Mouse (Mus musculus): ENCODE measurements around the gene St6gal1. TPM values are rescaled to one million over a fixed set of nuclear protein-coding genes. Genes with fewer than 3 reads are reported as not detected.

The St6gal1 gene
- polyA plus RNA-seq, 1 experiment from 2014 or later: 21.0 TPM

- Histone ChIP-seq H3K4me1 (ENCODE audit: control insufficient read depth, insufficient read depth, low read length) (no peaks in the 10 kb centered on the region), H3K9ac (ENCODE audit: low read depth, low read length) (no peak overlapping the region), H3K4me2 (ENCODE audit: low read depth, low read length) (no peak overlapping the region), H3K9me3 (ENCODE audit: control insufficient read depth, low read length) (peaks cover 5% of the 10 kb centered on the region; the same call in 1 of the 2 replicates), H3K27ac (replicated peaks; ENCODE audit: low read depth, low read length) (no peak overlapping the region), H3K36me3 (ENCODE audit: control insufficient read depth, insufficient read depth, low read length) (peaks cover 2% of the 10 kb centered on the region; the same call in 1 of the 2 replicates), H3K4me3 (ENCODE audit: low read depth, low read length) (no peak overlapping the region), H3K27me3 (replicated peaks; ENCODE audit: control insufficient read depth, insufficient read depth, low read length) (no peaks in the 10 kb centered on the region)
- DNase-seq (ENCODE audit: low spot score): no peak
- ATAC-seq (ENCODE audit: low read depth): no peak
- 85% methylated on average over 6 of the region's 6 CpGs for WGBS
Observed at GRCm38 (mm10) chr16:23333875-23334551, 109.5 kb downstream of the St6gal1 start.

- Histone ChIP-seq H3K27me3 (replicated peaks; ENCODE audit: control insufficient read depth, insufficient read depth, low read length) (no peaks in the 10 kb centered on the region), H3K4me2 (ENCODE audit: low read depth, low read length) (no peak overlapping the region), H3K4me3 (ENCODE audit: low read depth, low read length) (no peak overlapping the region), H3K36me3 (ENCODE audit: control insufficient read depth, insufficient read depth, low read length) (0 out of 2 replicates have a peak, but pooled peaks cover 13% of the 10 kb centered on the region), H3K27ac (replicated peaks; ENCODE audit: low read depth, low read length) (no peak overlapping the region), H3K4me1 (ENCODE audit: control insufficient read depth, insufficient read depth, low read length) (no peaks in the 10 kb centered on the region), H3K9ac (ENCODE audit: low read depth, low read length) (no peak overlapping the region), H3K9me3 (ENCODE audit: control insufficient read depth, low read length) (peaks cover 5% of the 10 kb centered on the region; the same call in 1 of the 2 replicates)
- ATAC-seq (ENCODE audit: low read depth): no peak
- WGBS: 45% methylated on average over 4 of the region's 4 CpGs
- DNase-seq (ENCODE audit: low spot score): no peak
Observed at GRCm38 (mm10) chr16:23337317-23337716, 112.8 kb downstream of the St6gal1 start.

- Histone ChIP-seq H3K27me3 (replicated peaks; ENCODE audit: control insufficient read depth, insufficient read depth, low read length) (no peaks in the 10 kb centered on the region), H3K4me2 (ENCODE audit: low read depth, low read length) (no peak overlapping the region), H3K4me3 (ENCODE audit: low read depth, low read length) (no peak overlapping the region), H3K9ac (ENCODE audit: low read depth, low read length) (no peak overlapping the region), H3K36me3 (ENCODE audit: control insufficient read depth, insufficient read depth, low read length) (0 out of 2 replicates have a peak, but pooled peaks cover 13% of the 10 kb centered on the region), H3K9me3 (ENCODE audit: control insufficient read depth, low read length) (peaks cover 5% of the 10 kb centered on the region; the same call in 1 of the 2 replicates), H3K27ac (replicated peaks; ENCODE audit: low read depth, low read length) (no peak overlapping the region), H3K4me1 (ENCODE audit: control insufficient read depth, insufficient read depth, low read length) (no peaks in the 10 kb centered on the region)
- no peak for DNase-seq (ENCODE audit: low spot score)
- no peak for ATAC-seq (ENCODE audit: low read depth)
- WGBS: 98% methylated on average over 2 of the region's 2 CpGs
Observed at GRCm38 (mm10) chr16:23341254-23341653, 116.7 kb downstream of the St6gal1 start.

GRCm38 (mm10) chr16:23350802-23351201 lies 126.3 kb downstream of the St6gal1 start:
- DNase-seq (ENCODE audit: low spot score): no peak
- WGBS: 26% methylated on average over 2 of the region's 2 CpGs
- H3K4me2 ChIP-seq (ENCODE audit: low read depth, low read length): no peak overlapping the region
- no peaks in the 10 kb centered on the region for H3K27me3 ChIP-seq (replicated peaks; ENCODE audit: control insufficient read depth, insufficient read depth, low read length)
- H3K9me3 ChIP-seq (ENCODE audit: control insufficient read depth, low read length): no peaks in the 10 kb centered on the region
- no peak overlapping the region for H3K27ac ChIP-seq (replicated peaks; ENCODE audit: low read depth, low read length)
- ATAC-seq (ENCODE audit: low read depth): no peak
- no peaks in the 10 kb centered on the region for H3K4me1 ChIP-seq (ENCODE audit: control insufficient read depth, insufficient read depth, low read length)
- H3K36me3 ChIP-seq (ENCODE audit: control insufficient read depth, insufficient read depth, low read length): no peaks in the 10 kb centered on the region; the same call in 1 of the 2 replicates
- H3K4me3 ChIP-seq (ENCODE audit: low read depth, low read length): no peak overlapping the region
- no peak overlapping the region for H3K9ac ChIP-seq (ENCODE audit: low read depth, low read length)

- peaks cover 11% of the 10 kb centered on the region; the same call in 1 of the 2 replicates for H3K36me3 ChIP-seq (ENCODE audit: control insufficient read depth, insufficient read depth, low read length)
- H3K9me3 ChIP-seq (ENCODE audit: control insufficient read depth, low read length): no peaks in the 10 kb centered on the region
- no peak overlapping the region for H3K4me3 ChIP-seq (ENCODE audit: low read depth, low read length)
- 86% methylated on average over 4 of the region's 4 CpGs for WGBS
- DNase-seq (ENCODE audit: low spot score): peak; percentile 16
- H3K4me1 ChIP-seq (ENCODE audit: control insufficient read depth, insufficient read depth, low read length): no peaks in the 10 kb centered on the region
- H3K4me2 ChIP-seq (ENCODE audit: low read depth, low read length): no peak overlapping the region
- no peaks in the 10 kb centered on the region for H3K27me3 ChIP-seq (replicated peaks; ENCODE audit: control insufficient read depth, insufficient read depth, low read length)
- ATAC-seq (ENCODE audit: low read depth): no peak
- H3K27ac ChIP-seq (replicated peaks; ENCODE audit: low read depth, low read length): no peak overlapping the region
- H3K9ac ChIP-seq (ENCODE audit: low read depth, low read length): no peak overlapping the region
Observed at GRCm38 (mm10) chr16:23361031-23361430, 136.5 kb downstream of the St6gal1 start.

GRCm38 (mm10) chr16:23361434-23361970 lies 137.0 kb downstream of the St6gal1 start:
- DNase-seq (ENCODE audit: low spot score): no peak
- H3K4me3 ChIP-seq (ENCODE audit: low read depth, low read length): no peak overlapping the region
- H3K27me3 ChIP-seq (replicated peaks; ENCODE audit: control insufficient read depth, insufficient read depth, low read length): no peaks in the 10 kb centered on the region
- ATAC-seq (ENCODE audit: low read depth): no peak
- no peak overlapping the region for H3K4me2 ChIP-seq (ENCODE audit: low read depth, low read length)
- H3K4me1 ChIP-seq (ENCODE audit: control insufficient read depth, insufficient read depth, low read length): no peaks in the 10 kb centered on the region
- no peaks in the 10 kb centered on the region for H3K9me3 ChIP-seq (ENCODE audit: control insufficient read depth, low read length)
- no peak overlapping the region for H3K9ac ChIP-seq (ENCODE audit: low read depth, low read length)
- WGBS: 71% methylated on average over 3 of the region's 3 CpGs
- H3K36me3 ChIP-seq (ENCODE audit: control insufficient read depth, insufficient read depth, low read length): peaks cover 11% of the 10 kb centered on the region; the same call in 1 of the 2 replicates
- H3K27ac ChIP-seq (replicated peaks; ENCODE audit: low read depth, low read length): no peak overlapping the region

- WGBS: 80% methylated on average over 2 of the region's 2 CpGs
- H3K9ac ChIP-seq (ENCODE audit: low read depth, low read length): no peak overlapping the region
- DNase-seq (ENCODE audit: low spot score): no peak
- no peaks in the 10 kb centered on the region; the same call in 1 of the 2 replicates for H3K36me3 ChIP-seq (ENCODE audit: control insufficient read depth, insufficient read depth, low read length)
- ATAC-seq (ENCODE audit: low read depth): no peak
- no peaks in the 10 kb centered on the region for H3K27me3 ChIP-seq (replicated peaks; ENCODE audit: control insufficient read depth, insufficient read depth, low read length)
- H3K4me2 ChIP-seq (ENCODE audit: low read depth, low read length): no peak overlapping the region
- no peak overlapping the region for H3K27ac ChIP-seq (replicated peaks; ENCODE audit: low read depth, low read length)
- no peaks in the 10 kb centered on the region for H3K9me3 ChIP-seq (ENCODE audit: control insufficient read depth, low read length)
- H3K4me3 ChIP-seq (ENCODE audit: low read depth, low read length): no peak overlapping the region
- H3K4me1 ChIP-seq (ENCODE audit: control insufficient read depth, insufficient read depth, low read length): no peaks in the 10 kb centered on the region
Observed at GRCm38 (mm10) chr16:23364328-23364990, 139.9 kb downstream of the St6gal1 start.

- Histone ChIP-seq H3K4me3 (ENCODE audit: low read depth, low read length) (no peak overlapping the region), H3K36me3 (ENCODE audit: control insufficient read depth, insufficient read depth, low read length) (no peaks in the 10 kb centered on the region), H3K9ac (ENCODE audit: low read depth, low read length) (no peak overlapping the region), H3K4me2 (ENCODE audit: low read depth, low read length) (no peak overlapping the region), H3K27ac (replicated peaks; ENCODE audit: low read depth, low read length) (no peak overlapping the region), H3K27me3 (replicated peaks; ENCODE audit: control insufficient read depth, insufficient read depth, low read length) (no peaks in the 10 kb centered on the region), H3K4me1 (ENCODE audit: control insufficient read depth, insufficient read depth, low read length) (no peaks in the 10 kb centered on the region), H3K9me3 (ENCODE audit: control insufficient read depth, low read length) (no peaks in the 10 kb centered on the region)
- ATAC-seq (ENCODE audit: low read depth) (no peak), DNase-seq (ENCODE audit: low spot score) (peak; percentile 59)
- 43% methylated on average over 3 of the region's 3 CpGs for WGBS
Observed at GRCm38 (mm10) chr16:23369124-23369523, 144.6 kb downstream of the St6gal1 start.
